Mouse (Mus musculus) small intestine, adult 10 weeks (tissue): ENCODE results near the gene Ina. TPM values are rescaled to one million over a fixed set of nuclear protein-coding genes. Genes with fewer than 3 reads are reported as not detected.

Experiments used
- polyA plus RNA-seq: library from polyadenylated mRNA; stranded (reverse); fragments of 350-450 nt; fragmentation: Illumina TruSeq; extraction: RNeasy Lipid Tissue Mini Kit (QIAGEN cat#74804); gene quantifications from one replicate; pipeline ENCODE4 v1.2.3, GENCODE M21; 2014; ENCODE audit warnings: low replicate concordance

Gene Ina
- polyA plus RNA-seq: 0.71 TPM

DNA sequence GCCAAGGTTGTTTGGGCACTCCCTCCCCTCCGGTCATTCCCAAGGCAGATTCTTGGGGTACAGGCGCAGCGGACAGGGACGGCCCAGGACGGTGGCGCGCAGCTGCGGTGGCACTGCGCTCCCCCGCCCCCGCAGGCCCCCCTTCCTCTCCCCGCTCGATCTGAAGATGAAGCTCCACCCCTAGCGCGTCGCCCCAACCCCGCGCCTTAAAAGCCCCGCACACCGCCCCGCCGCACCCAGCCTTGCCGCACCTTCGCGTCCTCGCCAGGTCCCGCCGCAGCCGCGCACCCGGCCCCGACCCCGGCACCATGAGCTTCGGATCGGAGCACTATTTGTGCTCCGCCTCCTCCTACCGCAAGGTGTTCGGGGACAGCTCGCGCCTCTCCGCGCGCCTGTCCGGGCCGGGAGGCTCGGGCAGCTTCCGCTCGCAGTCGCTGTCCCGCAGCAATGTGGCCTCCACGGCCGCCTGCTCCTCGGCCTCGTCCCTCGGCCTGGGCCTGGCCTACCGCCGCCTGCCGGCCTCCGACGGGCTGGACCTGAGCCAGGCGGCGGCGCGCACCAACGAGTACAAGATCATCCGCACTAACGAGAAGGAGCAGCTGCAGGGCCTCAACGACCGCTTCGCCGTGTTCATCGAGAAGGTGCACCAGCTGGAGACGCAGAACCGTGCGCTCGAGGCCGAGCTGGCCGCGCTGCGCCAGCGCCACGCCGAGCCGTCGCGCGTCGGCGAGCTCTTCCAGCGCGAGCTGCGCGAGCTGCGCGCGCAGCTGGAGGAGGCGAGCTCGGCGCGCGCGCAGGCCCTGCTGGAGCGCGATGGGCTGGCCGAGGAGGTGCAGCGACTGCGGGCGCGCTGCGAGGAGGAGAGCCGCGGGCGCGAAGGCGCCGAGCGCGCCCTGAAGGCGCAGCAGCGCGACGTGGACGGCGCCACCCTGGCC, at the start of gene Ina, which contains the start of gene Nt5c2:
Gene Ina (plus strand): TSS at position 252 of the 935 bp plus-strand sequence.
Gene Nt5c2 (minus strand): TSS at position 707 of the 935 bp plus-strand sequence.

DNA sequence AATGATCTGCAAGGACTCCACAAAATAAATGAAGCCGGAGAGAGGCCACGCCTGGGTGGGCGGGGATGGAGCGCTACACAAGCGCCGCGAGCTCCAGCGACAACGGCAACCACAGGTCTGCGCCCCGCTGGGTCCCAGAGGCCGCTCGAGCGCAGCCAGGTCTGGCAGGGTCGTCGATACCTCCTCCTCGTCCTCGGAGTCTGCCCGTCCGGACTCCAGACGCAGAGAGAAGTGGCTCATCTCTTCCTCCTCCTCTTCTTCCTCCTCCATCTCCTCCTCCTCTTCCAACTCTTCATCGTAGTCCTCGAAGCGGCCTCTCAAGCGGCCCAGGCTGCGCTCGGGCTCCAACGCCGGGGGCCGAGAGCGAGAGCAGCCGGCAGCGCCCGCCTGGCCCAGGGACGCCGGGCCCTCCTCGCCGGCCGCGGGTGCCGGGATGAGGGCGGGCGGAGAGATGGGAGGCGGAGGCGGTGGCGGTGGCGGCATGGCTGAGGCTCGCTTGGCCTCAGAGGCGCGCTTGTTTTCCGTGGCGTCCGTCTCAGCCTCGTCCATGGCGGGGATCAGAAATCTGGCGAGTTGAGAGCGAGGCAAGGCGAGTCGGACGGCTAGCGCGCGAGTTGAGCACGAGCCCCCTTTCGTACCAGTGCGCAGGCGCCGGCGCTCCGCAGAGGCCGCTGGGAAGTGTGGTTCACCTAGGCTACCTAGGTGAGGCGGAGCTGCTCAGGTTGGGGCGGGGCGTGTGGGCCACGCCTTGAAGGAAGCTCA, 36.0 kb downstream of the Ina start, which contains the start of gene Pcgf6:
Gene Pcgf6 (minus strand): TSS at position 636 of the 762 bp plus-strand sequence.

DNA sequence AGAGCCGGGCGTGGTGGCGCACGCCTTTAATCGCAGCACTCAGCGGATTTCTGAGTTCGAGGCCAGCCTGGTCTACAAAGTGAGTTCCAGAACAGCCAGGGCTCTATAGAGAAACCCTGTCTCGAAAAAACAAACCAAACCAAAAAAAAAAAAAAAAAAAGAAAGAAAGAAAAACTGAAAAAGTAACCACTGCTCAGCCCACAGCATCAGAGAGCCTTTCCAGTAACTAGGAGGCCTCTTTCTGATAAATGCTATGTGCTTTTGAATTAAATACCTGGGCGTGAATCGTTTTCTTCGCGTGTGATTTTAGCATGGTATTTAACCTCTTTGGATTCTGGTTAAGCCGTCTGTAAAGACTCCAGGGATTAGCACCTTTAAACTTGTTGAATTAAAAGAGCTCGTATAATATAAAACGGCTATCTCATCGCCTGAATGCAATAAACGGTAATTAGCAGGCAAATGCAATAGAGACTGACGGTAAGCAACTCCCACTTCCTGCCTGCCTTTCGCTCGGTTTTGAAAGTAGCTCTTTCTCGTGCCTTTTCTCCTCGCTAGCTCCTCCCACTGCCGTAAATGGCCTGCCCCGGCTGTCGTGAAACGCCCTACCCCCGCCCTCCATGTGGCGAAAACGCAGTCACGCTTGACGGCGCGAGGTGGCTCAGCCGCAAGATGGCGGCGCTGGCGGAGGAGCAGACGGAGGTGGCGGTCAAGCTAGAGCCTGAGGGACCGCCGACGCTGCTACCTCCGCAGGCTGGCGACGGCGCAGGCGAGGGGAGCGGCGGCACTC, 52.8 kb downstream of the Ina start, which contains the start of gene Taf5:
Gene Taf5 (plus strand): TSS at position 651 of the 787 bp plus-strand sequence.

Other genes with a start within 250 kb of the Ina start
- gene Nt5c2, start 455 bp downstream of the Ina start, polyA plus RNA-seq: 44.0 TPM
- gene Pcgf6, start 36.2 kb downstream of the Ina start, polyA plus RNA-seq: 31.1 TPM
- gene Taf5, start 53.0 kb downstream of the Ina start, polyA plus RNA-seq: 17.9 TPM
- gene Usmg5, start 75.9 kb downstream of the Ina start, polyA plus RNA-seq: 4,144 TPM
- 2.6 TPM for gene Pdcd11, start 76.1 kb downstream of the Ina start, polyA plus RNA-seq
- 0.59 TPM for gene Calhm2, start 123.6 kb downstream of the Ina start, polyA plus RNA-seq
- not detected for gene Calhm1, start 129.6 kb downstream of the Ina start, polyA plus RNA-seq
- not detected for gene Calhm3, start 143.1 kb downstream of the Ina start, polyA plus RNA-seq
- not detected for gene Neurl1a, start 164.1 kb downstream of the Ina start, polyA plus RNA-seq